In the genomic region with DNA sequence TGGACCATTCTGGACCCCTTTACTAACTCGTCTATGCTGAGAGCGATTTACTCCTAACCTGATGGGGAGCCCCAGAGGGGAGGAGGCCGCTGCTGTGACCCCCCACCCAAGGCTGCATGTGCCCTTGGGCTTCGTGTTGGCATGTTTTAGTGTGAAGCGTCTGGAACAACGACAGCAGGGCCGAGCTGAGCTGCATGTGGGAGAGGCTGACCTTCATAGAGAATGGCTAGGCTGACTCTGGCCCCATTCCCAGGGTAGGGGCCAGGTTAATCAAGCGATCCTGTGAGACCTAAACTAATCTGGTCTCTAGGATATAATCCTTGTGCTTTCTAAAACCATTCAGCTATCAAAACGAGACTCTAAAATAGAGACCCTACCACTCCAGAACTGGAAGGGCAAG, we compare ENCODE assay signal across 16 mouse cellular contexts. TPM values are rescaled to one million over a fixed set of nuclear protein-coding genes. Genes with fewer than 3 reads are reported as not detected.
DNase-seq lines count a peak whose midpoint lies in the region; ATAC-seq and TF ChIP-seq lines count a peak whose summit lies in the region.
"Had no signal": no experiment of that assay in that cellular context is flagged by ENCODE, and none has a peak within 500 bp of the region (broad histone marks: within the 10 kb centered on the region; RNA-seq: fewer than 3 reads in every experiment).

No protein-coding gene starts in this region.

- no peak overlapping the region for H3K4me2 ChIP-seq in hindbrain, postnatal 0 days (ENCODE audit: low read depth, low read length)
- H3K4me2 ChIP-seq in hindbrain, embryonic 12.5 days (replicated peaks) = no peak overlapping the region
- no peak overlapping the region for H3K4me2 ChIP-seq in liver, embryonic 15.5 days
- H3K4me2 ChIP-seq in liver, postnatal 0 days (ENCODE audit: low read depth, low read length) = no peak overlapping the region
- no peak overlapping the region for H3K4me2 ChIP-seq in stomach, embryonic 15.5 days
- H3K4me2 ChIP-seq: forebrain, embryonic 13.5 days; neural tube, embryonic 12.5 days had no signal

- TF ChIP-seq EP300 in liver, postnatal 0 days (IDR thresholded peaks at IDR 0.05; ENCODE audit: low read depth) = no peak

- no peaks in the 10 kb centered on the region for H3K9me3 ChIP-seq in hindbrain, postnatal 0 days (ENCODE audit: low read length)
- H3K9me3 ChIP-seq in hindbrain, embryonic 12.5 days (replicated peaks) = no peaks in the 10 kb centered on the region
- H3K9me3 ChIP-seq in liver, embryonic 15.5 days (replicated peaks) = no peaks in the 10 kb centered on the region
- H3K9me3 ChIP-seq in liver, postnatal 0 days (ENCODE audit: low read length) = no peaks in the 10 kb centered on the region
- H3K9me3 ChIP-seq in stomach, embryonic 15.5 days = no peaks in the 10 kb centered on the region
- H3K9me3 ChIP-seq: forebrain, embryonic 13.5 days; neural tube, embryonic 12.5 days had no signal

- ATAC-seq in hindbrain, postnatal 0 days = no peak
- no peak for ATAC-seq in hindbrain, embryonic 12.5 days (ENCODE audit: low FRiP score)
- no peak for ATAC-seq in liver, embryonic 15.5 days (ENCODE audit: insufficient read depth)
- no peak for ATAC-seq in liver, postnatal 0 days
- no peak for ATAC-seq in stomach, embryonic 15.5 days (ENCODE audit: insufficient read depth, low FRiP score, low read depth)
- ATAC-seq: activated CD4-positive, CD25-positive, alpha-beta regulatory T cell, adult 4 months; forebrain, embryonic 13.5 days had no signal

- TF ChIP-seq CTCF in hindbrain, postnatal 0 days (IDR thresholded peaks at IDR 0.05; ENCODE audit: low read depth) = no peak
- TF ChIP-seq CTCF in liver, postnatal 0 days (IDR thresholded peaks at IDR 0.05; ENCODE audit: low read depth) = no peak

- no peaks in the 10 kb centered on the region for H3K27me3 ChIP-seq in hindbrain, postnatal 0 days (ENCODE audit: insufficient read depth, low read length)
- H3K27me3 ChIP-seq in hindbrain, embryonic 12.5 days = no peaks in the 10 kb centered on the region
- no peaks in the 10 kb centered on the region for H3K27me3 ChIP-seq in liver, embryonic 15.5 days
- no peaks in the 10 kb centered on the region for H3K27me3 ChIP-seq in liver, postnatal 0 days (ENCODE audit: insufficient read depth, low read length)
- no peaks in the 10 kb centered on the region for H3K27me3 ChIP-seq in stomach, embryonic 15.5 days (replicated peaks)
- H3K27me3 ChIP-seq: CH12.LX; forebrain, embryonic 13.5 days; neural tube, embryonic 12.5 days had no signal

- WGBS in hindbrain, postnatal 0 days = 60% methylated on average over 9 of the region's 9 CpGs
- WGBS in hindbrain, embryonic 12.5 days = 85% methylated on average over 9 of the region's 9 CpGs
- WGBS in liver, embryonic 15.5 days (ENCODE audit: insufficient replicate concordance) = 72% methylated on average over 9 of the region's 9 CpGs
- WGBS in liver, postnatal 0 days (ENCODE audit: insufficient replicate concordance) = 77% methylated on average over 9 of the region's 9 CpGs
- 70% methylated on average over 9 of the region's 9 CpGs for WGBS in stomach, embryonic 15.5 days

- H3K4me3 ChIP-seq in hindbrain, postnatal 0 days (ENCODE audit: low read length) = no peak overlapping the region
- no peak overlapping the region for H3K4me3 ChIP-seq in hindbrain, embryonic 12.5 days
- no peak overlapping the region for H3K4me3 ChIP-seq in liver, embryonic 15.5 days (replicated peaks)
- H3K4me3 ChIP-seq in liver, postnatal 0 days (ENCODE audit: low read depth, low read length) = no peak overlapping the region
- H3K4me3 ChIP-seq in stomach, embryonic 15.5 days (replicated peaks) = no peak overlapping the region
- H3K4me3 ChIP-seq: forebrain, embryonic 13.5 days; neural tube, embryonic 12.5 days had no signal

- H3K4me1 ChIP-seq in hindbrain, postnatal 0 days (ENCODE audit: insufficient read depth, low read length) = peaks cover 6% of the 10 kb centered on the region; the same call in 1 of the 2 replicates
- no peaks in the 10 kb centered on the region; the same call in 1 of the 2 replicates for H3K4me1 ChIP-seq in hindbrain, embryonic 12.5 days
- peaks cover 53% of the 10 kb centered on the region for H3K4me1 ChIP-seq in liver, embryonic 15.5 days (replicated peaks)
- peaks cover 6% of the 10 kb centered on the region for H3K4me1 ChIP-seq in liver, postnatal 0 days (ENCODE audit: insufficient read depth)
- peaks cover 10% of the 10 kb centered on the region; the same call in 1 of the 2 replicates for H3K4me1 ChIP-seq in stomach, embryonic 15.5 days

- no peak overlapping the region for H3K9ac ChIP-seq in hindbrain, postnatal 0 days (replicated peaks; ENCODE audit: low read length)
- no peak overlapping the region for H3K9ac ChIP-seq in hindbrain, embryonic 12.5 days
- H3K9ac ChIP-seq in liver, embryonic 15.5 days = no peak overlapping the region
- H3K9ac ChIP-seq in liver, postnatal 0 days (replicated peaks) = no peak overlapping the region
- H3K9ac ChIP-seq in stomach, embryonic 15.5 days = no peak overlapping the region
- H3K9ac ChIP-seq: forebrain, embryonic 13.5 days; neural tube, embryonic 12.5 days had no signal

- DNase-seq in adrenal gland, postnatal 14 days = peak; percentile 59
- DNase-seq in adrenal gland, adult 8-10 months = no peak
- DNase-seq in hindbrain, postnatal 0 days (ENCODE audit: low spot score) = no peak
- no peak for DNase-seq in liver, postnatal 0 days
- DNase-seq in right cerebral cortex, postnatal 25 days = no peak
- DNase-seq: cerebellum, adult 2 months; heart, postnatal 36 days; left cerebral cortex, postnatal 4 days; right cerebral cortex, postnatal 4 days had no signal

- 0 out of 2 replicates have a peak overlapping the region, but pooled peaks have one; percentile 2 for H3K27ac ChIP-seq in hindbrain, postnatal 0 days
- H3K27ac ChIP-seq in hindbrain, embryonic 12.5 days = no peak overlapping the region
- H3K27ac ChIP-seq in liver, embryonic 15.5 days (replicated peaks) = 0 out of 2 replicates have a peak overlapping the region, but pooled peaks have one; percentile 14
- no peak overlapping the region for H3K27ac ChIP-seq in liver, postnatal 0 days (ENCODE audit: low read depth)
- peak overlapping the region; percentile 62 for H3K27ac ChIP-seq in stomach, embryonic 15.5 days
- H3K27ac ChIP-seq: forebrain, embryonic 13.5 days; neural tube, embryonic 12.5 days had no signal

- H3K36me3 ChIP-seq in hindbrain, postnatal 0 days (ENCODE audit: insufficient read depth, low read length) = peaks cover 13% of the 10 kb centered on the region; the same call in 1 of the 2 replicates
- peaks cover 42% of the 10 kb centered on the region for H3K36me3 ChIP-seq in hindbrain, embryonic 12.5 days
- H3K36me3 ChIP-seq in liver, embryonic 15.5 days (replicated peaks) = peaks cover 79% of the 10 kb centered on the region
- peaks cover 64% of the 10 kb centered on the region for H3K36me3 ChIP-seq in liver, postnatal 0 days (replicated peaks; ENCODE audit: insufficient read depth, low read length)
- peaks cover 37% of the 10 kb centered on the region for H3K36me3 ChIP-seq in stomach, embryonic 15.5 days

RNA-seq across cellular contexts. Expression of gene Tkt, which starts 9.6 kb away (rescaled TPM):
- 829 and 921 TPM in 2 replicates for total RNA-seq in adrenal gland, postnatal 14 days (2021)
- 1,000 to 10,000 TPM in 1 of 4 experiments, 100 to 1,000 TPM in 3; 361 to 1,078 (median 577) TPM for total RNA-seq in adrenal gland, adult 8-10 months (2022)
- 388 and 429 TPM in 2 replicates for total RNA-seq in hindbrain, postnatal 0 days (2014; rRNA removed)
- polyA plus RNA-seq in hindbrain, postnatal 0 days (2015; fragmentation: Nextera tagmentation; extraction: Ambion mirVana) = 248 and 258 TPM in 2 replicates
- polyA plus RNA-seq in hindbrain, embryonic 12.5 days (2016; fragmentation: Nextera tagmentation; extraction: Ambion mirVana) = 210 and 216 TPM in 2 replicates
- 197 and 199 TPM in 2 replicates for polyA plus RNA-seq in liver, embryonic 15.5 days (2015; fragmentation: Nextera tagmentation; extraction: Ambion mirVana)
- 96.6 and 110 TPM in 2 replicates for polyA plus RNA-seq in liver, postnatal 0 days (2015; fragmentation: Nextera tagmentation; extraction: Ambion mirVana)
- 270 and 299 TPM in 2 replicates for polyA plus RNA-seq in stomach, embryonic 15.5 days (2015; fragmentation: Nextera tagmentation; extraction: Ambion mirVana)

Comparison
In these comparisons a context has a peak if more than half of its experiments do, and no peak if none do; other contexts are left out.
1. H3K27ac ChIP-seq: peak in hindbrain, postnatal 0 days (single experiment), liver, embryonic 15.5 days (single experiment) and stomach, embryonic 15.5 days (single experiment); none in hindbrain, embryonic 12.5 days (single experiment) and liver, postnatal 0 days (single experiment).